Mouse (Mus musculus): ENCODE measurements around the gene Fam50a. TPM values are rescaled to one million over a fixed set of nuclear protein-coding genes. Genes with fewer than 3 reads are reported as not detected.

The Fam50a gene
- polyA plus RNA-seq, 1 experiment from 2014 or later = 52.9 TPM

GRCm38 (mm10) chrX:74368209-74368909, 55.5 kb downstream of the Fam50a start:
- Histone ChIP-seq H3K27me3 (ENCODE audit: control insufficient read depth, insufficient read depth, low read length) (no peaks in the 10 kb centered on the region), H3K9me3 (ENCODE audit: control insufficient read depth, low read length) (no peaks in the 10 kb centered on the region), H3K4me3 (ENCODE audit: low read length) (peak overlapping the region; percentile 56), H3K9ac (ENCODE audit: low read depth, low read length) (peak overlapping the region; percentile 79), H3K27ac (ENCODE audit: low read depth, low read length) (peak overlapping the region; percentile 67), H3K36me3 (ENCODE audit: control insufficient read depth, insufficient read depth, low read length) (peaks cover 2% of the 10 kb centered on the region; the same call in 1 of the 2 replicates), H3K4me2 (replicated peaks; ENCODE audit: low read depth, low read length) (peak overlapping the region; percentile 47), H3K4me1 (ENCODE audit: control insufficient read depth, insufficient read depth, low read length) (no peaks in the 10 kb centered on the region)
- WGBS = 35% methylated on average over 49 of the region's 49 CpGs
- ATAC-seq (ENCODE audit: low FRiP score, low TSS enrichment) = peak; percentile 86

Small RNA genes lying within 50 kb of the gene (microRNA-seq; reads per million reads assigned to microRNA genes)
- gene Mir7091 = not detected
- not detected for gene Mir7092

Other genes starting within 250 kb of the Fam50a start
- gene Opn1mw, start 185.6 kb upstream of the Fam50a start, polyA plus RNA-seq (2014; fragmentation: Nextera tagmentation; extraction: Ambion mirVana) = not detected in 2 replicates
- 8.4 and 12.7 TPM in 2 replicates for gene Mecp2, start 177.7 kb upstream of the Fam50a start, polyA plus RNA-seq (2014; fragmentation: Nextera tagmentation; extraction: Ambion mirVana)
- not detected in 2 replicates for gene Tex28, start 145.2 kb upstream of the Fam50a start, polyA plus RNA-seq (2014; fragmentation: Nextera tagmentation; extraction: Ambion mirVana)
- not detected in 2 replicates for gene Tktl1, start 135.8 kb upstream of the Fam50a start, polyA plus RNA-seq (2014; fragmentation: Nextera tagmentation; extraction: Ambion mirVana)
- 199 and 315 TPM in 2 replicates for gene Flna, start 63.2 kb upstream of the Fam50a start, polyA plus RNA-seq (2014; fragmentation: Nextera tagmentation; extraction: Ambion mirVana)
- 28.1 and 81.5 TPM in 2 replicates for gene Emd, start 58.3 kb upstream of the Fam50a start, polyA plus RNA-seq (2014; fragmentation: Nextera tagmentation; extraction: Ambion mirVana)
- 941 and 1,115 TPM in 2 replicates for gene Rpl10, start 42.2 kb upstream of the Fam50a start, polyA plus RNA-seq (2014; fragmentation: Nextera tagmentation; extraction: Ambion mirVana)
- gene Taz, start 31.1 kb upstream of the Fam50a start, polyA plus RNA-seq (2014; fragmentation: Nextera tagmentation; extraction: Ambion mirVana) = 58.5 and 64.3 TPM in 2 replicates
- 10.6 and 10.8 TPM in 2 replicates for gene Dnase1l1, start 30.7 kb upstream of the Fam50a start, polyA plus RNA-seq (2014; fragmentation: Nextera tagmentation; extraction: Ambion mirVana)
- 89.5 and 93.6 TPM in 2 replicates for gene Atp6ap1, start 15.9 kb upstream of the Fam50a start, polyA plus RNA-seq (2014; fragmentation: Nextera tagmentation; extraction: Ambion mirVana)
- gene Gdi1, start 8.0 kb upstream of the Fam50a start, polyA plus RNA-seq (2014; fragmentation: Nextera tagmentation; extraction: Ambion mirVana) = 90.3 and 143 TPM in 2 replicates
- 11.1 and 11.7 TPM in 2 replicates for gene Plxna3, start 16.0 kb downstream of the Fam50a start, polyA plus RNA-seq (2014; fragmentation: Nextera tagmentation; extraction: Ambion mirVana)
- 128 and 153 TPM in 2 replicates for gene Lage3, start 40.6 kb downstream of the Fam50a start, polyA plus RNA-seq (2014; fragmentation: Nextera tagmentation; extraction: Ambion mirVana)
- 56.5 and 74.6 TPM in 2 replicates for gene Ubl4a, start 60.2 kb downstream of the Fam50a start, polyA plus RNA-seq (2014; fragmentation: Nextera tagmentation; extraction: Ambion mirVana)
- 16.2 and 23.5 TPM in 2 replicates for gene Slc10a3, start 60.3 kb downstream of the Fam50a start, polyA plus RNA-seq (2014; fragmentation: Nextera tagmentation; extraction: Ambion mirVana)
- 29.4 and 36.3 TPM in 2 replicates for gene Fam3a, start 80.2 kb downstream of the Fam50a start, polyA plus RNA-seq (2014; fragmentation: Nextera tagmentation; extraction: Ambion mirVana)
- gene Ikbkg, start 80.3 kb downstream of the Fam50a start, polyA plus RNA-seq (2014; fragmentation: Nextera tagmentation; extraction: Ambion mirVana) = 12.7 and 22.0 TPM in 2 replicates
- gene G6pdx, start 116.2 kb downstream of the Fam50a start, polyA plus RNA-seq (2014; fragmentation: Nextera tagmentation; extraction: Ambion mirVana) = 41.4 and 49.6 TPM in 2 replicates
- not detected in 2 replicates for gene Gm6880, start 168.4 kb downstream of the Fam50a start, polyA plus RNA-seq (2014; fragmentation: Nextera tagmentation; extraction: Ambion mirVana)

All from kidney, embryonic 14.5 days (tissue).